Mouse (Mus musculus): ENCODE measurements around the gene Dbi. TPM values are rescaled to one million over a fixed set of nuclear protein-coding genes. Genes with fewer than 3 reads are reported as not detected.

Dbi gene
- 32.2 TPM for total RNA-seq (2023)

DNA sequence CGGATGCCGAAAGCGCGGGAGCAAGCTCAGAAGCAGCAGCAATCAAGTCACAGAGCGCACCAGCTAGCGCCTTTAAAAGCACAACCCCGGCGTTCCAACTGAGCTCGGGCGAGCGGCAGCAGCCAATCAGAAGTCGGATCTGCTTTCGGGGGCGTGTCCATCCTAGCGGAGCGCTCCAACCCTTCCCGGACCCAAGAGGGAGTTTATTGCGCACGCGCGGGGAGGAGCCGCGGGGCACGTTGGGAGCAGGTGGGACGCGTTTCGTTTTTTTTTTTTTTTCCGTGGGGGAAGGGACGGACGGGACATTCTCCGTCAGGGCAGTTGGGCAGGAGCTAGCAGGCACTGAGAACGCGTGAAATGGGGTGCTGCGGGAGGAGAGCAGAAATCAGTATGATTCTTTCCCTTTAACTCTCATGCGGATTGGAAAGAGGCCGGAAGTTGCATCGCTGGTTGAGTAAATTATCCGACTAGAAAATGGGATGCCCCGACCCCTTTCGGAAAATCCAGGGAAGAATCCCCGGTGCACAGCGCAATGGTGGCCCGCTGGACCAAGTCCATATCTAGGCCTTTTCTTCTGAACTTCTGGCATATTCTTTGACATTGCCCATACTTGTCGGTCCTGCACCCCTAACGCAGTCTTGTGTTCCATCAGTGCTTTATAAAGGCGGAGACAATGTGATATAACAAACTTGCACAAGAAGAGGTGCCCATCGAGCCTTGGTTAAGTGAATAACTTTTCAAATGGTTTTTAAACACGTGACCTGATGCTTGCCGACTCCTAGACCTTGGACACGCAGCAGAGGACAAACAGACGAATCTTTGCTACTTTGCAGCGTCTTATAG is at the start of gene Dbi, which contains the start of gene 3110009E18Rik:
Dbi (minus strand) TSS at position 110 of the 843 bp plus-strand sequence.
3110009E18Rik (plus strand) TSS at position 219 of the 843 bp plus-strand sequence.

DNA sequence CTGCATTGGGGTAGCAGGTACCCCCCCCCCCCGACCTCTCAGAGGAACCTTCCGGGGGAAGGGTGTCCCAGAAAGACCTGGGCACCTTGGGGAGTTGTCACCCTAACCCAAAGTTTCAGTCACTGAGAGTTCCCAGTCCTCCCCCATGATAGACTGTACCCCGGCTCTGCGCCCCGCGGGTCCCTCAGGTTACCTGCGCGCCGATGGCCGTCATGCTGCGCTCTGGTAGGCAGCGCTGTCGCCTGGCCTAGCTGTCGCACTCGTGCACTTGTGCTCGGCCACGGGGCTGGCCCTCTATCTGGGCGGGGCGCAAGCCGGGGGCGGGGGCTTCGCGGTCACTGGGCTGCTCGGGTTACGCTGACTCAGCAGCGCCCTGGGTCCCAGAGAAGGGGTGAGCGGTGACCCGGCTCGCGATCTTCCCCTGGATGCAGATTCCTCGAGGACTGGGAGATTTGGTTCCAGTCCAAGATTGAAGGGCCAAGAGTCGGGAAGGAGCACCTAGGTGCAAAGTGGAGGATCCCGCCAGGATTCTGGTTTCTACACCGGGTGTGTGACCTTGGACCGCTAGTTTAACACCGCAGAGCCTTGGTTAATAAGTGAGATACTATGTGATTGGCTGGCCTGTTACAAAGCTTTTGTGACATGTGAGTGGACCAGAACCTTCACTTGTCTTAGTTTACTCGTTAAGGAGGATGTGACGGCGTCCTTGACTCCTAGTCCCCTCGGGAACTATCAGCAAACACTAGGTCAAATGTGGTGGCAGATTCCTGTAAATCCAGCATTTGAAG is 47.2 kb downstream of the Dbi start, which contains the start of gene Tmem37:
Tmem37 (minus strand) TSS at position 556 of the 788 bp plus-strand sequence.

Other genes with a start within 250 kb of the Dbi start
- gene Tmem177, start 207.9 kb downstream of the Dbi start, total RNA-seq (2023) = 3.2 TPM
- gene Cfap221, start 123.8 kb downstream of the Dbi start, total RNA-seq (2023) = not detected
- not detected for gene Sctr, start 114.2 kb downstream of the Dbi start, total RNA-seq (2023)
- 0.74 TPM for gene Tmem37, start 47.0 kb downstream of the Dbi start, total RNA-seq (2023)
- gene 3110009E18Rik, start 109 bp upstream of the Dbi start, total RNA-seq (2023) = 9.8 TPM
- 0.50 TPM for gene Steap3, start 151.6 kb upstream of the Dbi start, total RNA-seq (2023)
- not detected for gene C1ql2, start 219.5 kb upstream of the Dbi start, total RNA-seq (2023)

Data from CD4-positive naive resting alpha-beta T cell, adult 57 days (primary cell).